Mouse (Mus musculus): Measurements from ENCODE around the gene Sphk2.

The Sphk2 gene

GRCm38 (mm10) chr7:45717918-45718297 lies at the start of gene Sphk2:
TSS of gene Sphk2 (minus strand) at chr7:45718002.
- peak; percentile 99 for DNase-seq

GRCm38 (mm10) chr7:45767500-45767899 lies 49.7 kb upstream of the Sphk2 start:
- DNase-seq = no peak

- DNase-seq = no peak
These were observed 49.0 kb upstream of the Sphk2 start for GRCm38 (mm10) chr7:45766764-45767163.

- no peak for DNase-seq
These were observed 48.2 kb upstream of the Sphk2 start for GRCm38 (mm10) chr7:45765995-45766394.

GRCm38 (mm10) chr7:45760151-45760550 lies 42.3 kb upstream of the Sphk2 start:
- no peak for DNase-seq

GRCm38 (mm10) chr7:45759400-45759799 lies 41.6 kb upstream of the Sphk2 start:
- no peak for DNase-seq

- DNase-seq = no peak
These were observed 37.9 kb upstream of the Sphk2 start for GRCm38 (mm10) chr7:45755703-45756102.

GRCm38 (mm10) chr7:45750162-45750561 lies 32.4 kb upstream of the Sphk2 start:
- DNase-seq = no peak

GRCm38 (mm10) chr7:45749401-45749800 lies 31.6 kb upstream of the Sphk2 start:
- DNase-seq = no peak

- no peak for DNase-seq
These were observed 30.3 kb upstream of the Sphk2 start for GRCm38 (mm10) chr7:45748110-45748509.

GRCm38 (mm10) chr7:45747450-45747849 lies 29.6 kb upstream of the Sphk2 start:
- no peak for DNase-seq

GRCm38 (mm10) chr7:45746518-45746917 lies 28.7 kb upstream of the Sphk2 start:
- no peak for DNase-seq

GRCm38 (mm10) chr7:45744387-45744786 lies 26.6 kb upstream of the Sphk2 start:
- peak; percentile 84 for DNase-seq

GRCm38 (mm10) chr7:45742338-45742737 lies 24.5 kb upstream of the Sphk2 start:
- DNase-seq = peak; percentile 90

- DNase-seq = peak; percentile 60
These were observed 24.0 kb upstream of the Sphk2 start for GRCm38 (mm10) chr7:45741777-45742176.

GRCm38 (mm10) chr7:45741308-45741707 lies 23.5 kb upstream of the Sphk2 start:
- no peak for DNase-seq

- DNase-seq = no peak
These were observed 22.0 kb upstream of the Sphk2 start for GRCm38 (mm10) chr7:45739820-45740219.

GRCm38 (mm10) chr7:45739162-45739763 lies 21.5 kb upstream of the Sphk2 start:
- DNase-seq = peak; percentile 89

GRCm38 (mm10) chr7:45733477-45733876 lies 15.7 kb upstream of the Sphk2 start:
- no peak for DNase-seq

GRCm38 (mm10) chr7:45730727-45731431 lies 13.1 kb upstream of the Sphk2 start:
- no peak for DNase-seq

GRCm38 (mm10) chr7:45727625-45728024 lies 9.8 kb upstream of the Sphk2 start:
- DNase-seq = no peak

- DNase-seq = no peak
These were observed 8.6 kb upstream of the Sphk2 start for GRCm38 (mm10) chr7:45726419-45726818.

GRCm38 (mm10) chr7:45725713-45726112 lies 7.9 kb upstream of the Sphk2 start, which contains the start of gene Spaca4:
TSS of gene Spaca4 (minus strand) at chr7:45725813.
- DNase-seq = no peak

- no peak for DNase-seq
These were observed 7.3 kb upstream of the Sphk2 start for GRCm38 (mm10) chr7:45725151-45725550.

- DNase-seq = no peak
These were observed 6.0 kb upstream of the Sphk2 start for GRCm38 (mm10) chr7:45723781-45724180.
